Mouse (Mus musculus): ENCODE measurements around the gene Dkk3. TPM values are rescaled to one million over a fixed set of nuclear protein-coding genes. Genes with fewer than 3 reads are reported as not detected.

Dkk3 gene
- total and polyA plus RNA-seq, 2 experiments from 2014 or later: 30.9 to 38.8 TPM

GRCm38 (mm10) chr7:112132005-112132404, 26.9 kb downstream of the Dkk3 start:
- DNase-seq (ENCODE audit: low spot score): peak; percentile 42
- 30% methylated on average over 6 of the region's 6 CpGs for WGBS
- no peak overlapping the region for H3K27ac ChIP-seq (ENCODE audit: low read depth, low read length)

GRCm38 (mm10) chr7:112130660-112131059, 28.2 kb downstream of the Dkk3 start:
- Histone ChIP-seq H3K4me2 (ENCODE audit: low read depth, low read length, poor library complexity, severe bottlenecking) (no peak overlapping the region), H3K9me3 (ENCODE audit: low read length) (no peaks in the 10 kb centered on the region), H3K27ac (ENCODE audit: low read depth, low read length) (no peak overlapping the region), H3K4me3 (ENCODE audit: low read depth, low read length) (no peak overlapping the region), H3K9ac (replicated peaks; ENCODE audit: low read length, poor library complexity, severe bottlenecking) (no peak overlapping the region), H3K36me3 (ENCODE audit: insufficient read depth, low read length) (no peaks in the 10 kb centered on the region), H3K4me1 (ENCODE audit: insufficient read depth, low read length) (peaks cover 6% of the 10 kb centered on the region; the same call in 1 of the 2 replicates), H3K27me3 (ENCODE audit: insufficient read depth, low read length) (no peaks in the 10 kb centered on the region)
- 99% methylated on average over 3 of the region's 3 CpGs for WGBS
- TF ChIP-seq CTCF (IDR thresholded peaks at IDR 0.05): no peak
- ATAC-seq (ENCODE audit: low FRiP score): no peak
- no peak for DNase-seq (ENCODE audit: low spot score)

More at GRCm38 (mm10) chr7:112132005-112132404, 26.9 kb downstream of the Dkk3 start:
- Histone ChIP-seq H3K9ac (replicated peaks; ENCODE audit: low read length, poor library complexity, severe bottlenecking) (no peak overlapping the region), H3K4me1 (ENCODE audit: insufficient read depth, low read length) (peaks cover 6% of the 10 kb centered on the region; the same call in 1 of the 2 replicates), H3K4me3 (ENCODE audit: low read depth, low read length) (no peak overlapping the region), H3K4me2 (ENCODE audit: low read depth, low read length, poor library complexity, severe bottlenecking) (no peak overlapping the region), H3K27me3 (ENCODE audit: insufficient read depth, low read length) (no peaks in the 10 kb centered on the region), H3K9me3 (ENCODE audit: low read length) (no peaks in the 10 kb centered on the region), H3K36me3 (ENCODE audit: insufficient read depth, low read length) (no peaks in the 10 kb centered on the region)
- ATAC-seq (ENCODE audit: low FRiP score): no peak
- no peak for TF ChIP-seq CTCF (IDR thresholded peaks at IDR 0.05)

- 79% methylated on average over 6 of the region's 6 CpGs for WGBS
- peaks cover 6% of the 10 kb centered on the region; the same call in 1 of the 2 replicates for H3K4me1 ChIP-seq (ENCODE audit: insufficient read depth, low read length)
- no peaks in the 10 kb centered on the region for H3K36me3 ChIP-seq (ENCODE audit: insufficient read depth, low read length)
- TF ChIP-seq CTCF (IDR thresholded peaks at IDR 0.05): no peak
- no peaks in the 10 kb centered on the region for H3K9me3 ChIP-seq (ENCODE audit: low read length)
- ATAC-seq (ENCODE audit: low FRiP score) (no peak; the same call in 1 of the 2 replicates), DNase-seq (ENCODE audit: low spot score) (peak; percentile 79)
- H3K4me2 ChIP-seq (ENCODE audit: low read depth, low read length, poor library complexity, severe bottlenecking): no peak overlapping the region
- no peak overlapping the region for H3K27ac ChIP-seq (ENCODE audit: low read depth, low read length)
- no peak overlapping the region for H3K9ac ChIP-seq (replicated peaks; ENCODE audit: low read length, poor library complexity, severe bottlenecking)
- no peaks in the 10 kb centered on the region for H3K27me3 ChIP-seq (ENCODE audit: insufficient read depth, low read length)
- H3K4me3 ChIP-seq (ENCODE audit: low read depth, low read length): no peak overlapping the region
Observed at GRCm38 (mm10) chr7:112129851-112130250, 29.0 kb downstream of the Dkk3 start.

- H3K4me2 ChIP-seq (ENCODE audit: low read depth, low read length, poor library complexity, severe bottlenecking): no peak overlapping the region
- H3K27me3 ChIP-seq (ENCODE audit: insufficient read depth, low read length): no peaks in the 10 kb centered on the region
- H3K36me3 ChIP-seq (ENCODE audit: insufficient read depth, low read length): no peaks in the 10 kb centered on the region
- H3K9me3 ChIP-seq (ENCODE audit: low read length): no peaks in the 10 kb centered on the region
- H3K4me3 ChIP-seq (ENCODE audit: low read depth, low read length): no peak overlapping the region
- H3K27ac ChIP-seq (ENCODE audit: low read depth, low read length): no peak overlapping the region
- peaks cover 6% of the 10 kb centered on the region; the same call in 1 of the 2 replicates for H3K4me1 ChIP-seq (ENCODE audit: insufficient read depth, low read length)
- no peak overlapping the region for H3K9ac ChIP-seq (replicated peaks; ENCODE audit: low read length, poor library complexity, severe bottlenecking)
- WGBS: 73% methylated on average over 4 of the region's 4 CpGs
- no peak for TF ChIP-seq CTCF (IDR thresholded peaks at IDR 0.05)
- DNase-seq (ENCODE audit: low spot score): no peak
- no peak for ATAC-seq (ENCODE audit: low FRiP score)
Observed at GRCm38 (mm10) chr7:112128810-112129209, 30.0 kb downstream of the Dkk3 start.

GRCm38 (mm10) chr7:112127954-112128353, 30.9 kb downstream of the Dkk3 start:
- H3K9me3 ChIP-seq (ENCODE audit: low read length): no peaks in the 10 kb centered on the region
- no peak overlapping the region for H3K27ac ChIP-seq (ENCODE audit: low read depth, low read length)
- no peak overlapping the region for H3K4me3 ChIP-seq (ENCODE audit: low read depth, low read length)
- no peaks in the 10 kb centered on the region for H3K36me3 ChIP-seq (ENCODE audit: insufficient read depth, low read length)
- ATAC-seq (ENCODE audit: low FRiP score): no peak
- no peak for TF ChIP-seq CTCF (IDR thresholded peaks at IDR 0.05)
- peaks cover 6% of the 10 kb centered on the region; the same call in 1 of the 2 replicates for H3K4me1 ChIP-seq (ENCODE audit: insufficient read depth, low read length)
- no peak overlapping the region for H3K4me2 ChIP-seq (ENCODE audit: low read depth, low read length, poor library complexity, severe bottlenecking)
- DNase-seq (ENCODE audit: low spot score): no peak
- no peaks in the 10 kb centered on the region for H3K27me3 ChIP-seq (ENCODE audit: insufficient read depth, low read length)
- 83% methylated on average over 4 of the region's 4 CpGs for WGBS
- no peak overlapping the region for H3K9ac ChIP-seq (replicated peaks; ENCODE audit: low read length, poor library complexity, severe bottlenecking)

- no peak for TF ChIP-seq CTCF (IDR thresholded peaks at IDR 0.05)
- H3K9ac ChIP-seq (replicated peaks; ENCODE audit: low read length, poor library complexity, severe bottlenecking): no peak overlapping the region
- H3K36me3 ChIP-seq (ENCODE audit: insufficient read depth, low read length): no peaks in the 10 kb centered on the region
- H3K27ac ChIP-seq (ENCODE audit: low read depth, low read length): no peak overlapping the region
- peaks cover under 1% of the 10 kb centered on the region; the same call in 1 of the 2 replicates for H3K4me1 ChIP-seq (ENCODE audit: insufficient read depth, low read length)
- H3K4me3 ChIP-seq (ENCODE audit: low read depth, low read length): no peak overlapping the region
- H3K4me2 ChIP-seq (ENCODE audit: low read depth, low read length, poor library complexity, severe bottlenecking): no peak overlapping the region
- H3K27me3 ChIP-seq (ENCODE audit: insufficient read depth, low read length): no peaks in the 10 kb centered on the region
- DNase-seq (ENCODE audit: low spot score) (no peak), ATAC-seq (ENCODE audit: low FRiP score) (no peak)
- 79% methylated on average over 5 of the region's 5 CpGs for WGBS
- no peaks in the 10 kb centered on the region for H3K9me3 ChIP-seq (ENCODE audit: low read length)
Observed at GRCm38 (mm10) chr7:112127085-112127637, 31.7 kb downstream of the Dkk3 start.
